Mouse (Mus musculus): ENCODE data around the gene Nfya. TPM values are rescaled to one million over a fixed set of nuclear protein-coding genes. Genes with fewer than 3 reads are reported as not detected.
A peak's percentile ranks its signal among the peaks of the same experiment; 100 is the strongest.

Nfya gene
- total and polyA plus RNA-seq, 3 experiments, result 14.7 to 33.1 (median 21.2) TPM

DNA sequence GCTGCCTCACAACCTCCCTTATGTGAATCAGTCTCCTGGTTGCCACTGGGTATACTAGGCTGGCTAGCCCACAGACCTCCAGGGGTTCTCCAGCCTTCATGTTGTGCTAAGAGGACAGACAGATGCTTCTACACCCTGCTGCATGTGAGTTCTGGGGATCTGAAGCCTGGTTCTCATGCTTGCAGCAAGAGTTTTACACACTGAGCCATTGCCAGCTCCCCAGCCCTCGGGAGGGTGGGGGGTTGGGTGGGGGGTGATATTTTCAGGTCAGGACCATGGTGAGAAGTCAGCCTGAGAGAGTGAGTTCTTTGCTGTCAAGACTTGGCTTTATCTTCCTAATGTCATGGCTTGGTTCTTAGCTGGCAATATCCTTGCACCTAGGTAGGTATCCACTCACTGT lies 9.1 kb upstream of the Nfya start:
- 67% methylated on average over 1 of the region's 1 CpGs for WGBS
- H3K4me1 ChIP-seq (ENCODE audit: control insufficient read depth, insufficient read depth, low read length), result peaks cover 2% of the 10 kb centered on the region
- intact Hi-C loops (cut with DNase I), result loop anchor here (5.0 kb wide), 1 partner anchor 34 kb away; the partner anchor contains the start of genes Tspo2 and Unc5cl

GRCm38 (mm10) chr17:48418174-48418573 lies 8.5 kb upstream of the Nfya start:
- peak in 1 of 2 experiments; percentile 33 for DNase-seq
- TF ChIP-seq POLR2A (IDR thresholded peaks at IDR 0.05; ENCODE audit: insufficient read depth, low read depth, low read length) (no peak), CTCF (IDR thresholded peaks at IDR 0.05) (no peak), EP300 (IDR thresholded peaks at IDR 0.05; ENCODE audit: insufficient read depth, low read depth, low read length) (no peak)
- peaks cover 2% of the 10 kb centered on the region for H3K4me1 ChIP-seq (ENCODE audit: control insufficient read depth, insufficient read depth, low read length)
- H3K4me3 ChIP-seq, result no peak overlapping the region
- H3K27ac ChIP-seq, result peak overlapping the region; percentile 21; the same call in 1 of the 2 replicates
- H3K79me2 ChIP-seq (replicated peaks; ENCODE audit: control insufficient read depth, insufficient read depth, low read length), result no peaks in the 10 kb centered on the region
- intact Hi-C loops (cut with DNase I), result loop anchor here (5.0 kb wide), 1 partner anchor 34 kb away; the partner anchor contains the start of genes Tspo2 and Unc5cl
- H3K36me3 ChIP-seq (ENCODE audit: control insufficient read depth, insufficient read depth, low read length), result no peaks in the 10 kb centered on the region
- H3K27me3 ChIP-seq (ENCODE audit: control insufficient read depth, insufficient read depth, low read length), result no peaks in the 10 kb centered on the region
- WGBS, result 23% methylated on average over 7 of the region's 7 CpGs
- H3K9ac ChIP-seq (ENCODE audit: low read depth, low read length), result no peak overlapping the region

More for the DNA sequence above, 9.1 kb upstream of the Nfya start:
- Histone ChIP-seq H3K27ac (peak overlapping the region; percentile 21; the same call in 1 of the 2 replicates), H3K79me2 (replicated peaks; ENCODE audit: control insufficient read depth, insufficient read depth, low read length) (no peaks in the 10 kb centered on the region), H3K27me3 (ENCODE audit: control insufficient read depth, insufficient read depth, low read length) (no peaks in the 10 kb centered on the region), H3K4me3 (no peak overlapping the region), H3K9ac (ENCODE audit: low read depth, low read length) (no peak overlapping the region), H3K36me3 (ENCODE audit: control insufficient read depth, insufficient read depth, low read length) (no peaks in the 10 kb centered on the region)
- TF ChIP-seq EP300 (IDR thresholded peaks at IDR 0.05; ENCODE audit: insufficient read depth, low read depth, low read length) (no peak), POLR2A (IDR thresholded peaks at IDR 0.05; ENCODE audit: insufficient read depth, low read depth, low read length) (no peak), CTCF (IDR thresholded peaks at IDR 0.05) (no peak)
- no peak for DNase-seq

GRCm38 (mm10) chr17:48417521-48417920 lies 7.8 kb upstream of the Nfya start:
- Histone ChIP-seq H3K36me3 (ENCODE audit: control insufficient read depth, insufficient read depth, low read length) (no peaks in the 10 kb centered on the region), H3K9ac (ENCODE audit: low read depth, low read length) (no peak overlapping the region)

GRCm38 (mm10) chr17:48416425-48417195 lies 6.9 kb upstream of the Nfya start:
- intact Hi-C loops (cut with DNase I), result loop anchor here (1.0 to 5.0 kb wide), 4 partner anchors 21 to 186 kb away; partner anchors contain the start of genes Tspo2 and Unc5cl
- 58% methylated on average over 14 of the region's 14 CpGs for WGBS
- Histone ChIP-seq H3K4me3 (no peak overlapping the region), H3K9ac (ENCODE audit: low read depth, low read length) (no peak overlapping the region), H3K79me2 (replicated peaks; ENCODE audit: control insufficient read depth, insufficient read depth, low read length) (no peaks in the 10 kb centered on the region), H3K4me1 (ENCODE audit: control insufficient read depth, insufficient read depth, low read length) (peaks cover 2% of the 10 kb centered on the region; the same call in 1 of the 2 replicates), H3K27ac (no peak overlapping the region; the same call in 1 of the 2 replicates), H3K36me3 (ENCODE audit: control insufficient read depth, insufficient read depth, low read length) (peaks cover 4% of the 10 kb centered on the region; the same call in 1 of the 2 replicates), H3K27me3 (ENCODE audit: control insufficient read depth, insufficient read depth, low read length) (no peaks in the 10 kb centered on the region)
- DNase-seq, result peak; percentile 53 to 70
- TF ChIP-seq CTCF (IDR thresholded peaks at IDR 0.05) (peak; percentile 85), POLR2A (IDR thresholded peaks at IDR 0.05; ENCODE audit: insufficient read depth, low read depth, low read length) (no peak), EP300 (IDR thresholded peaks at IDR 0.05; ENCODE audit: insufficient read depth, low read depth, low read length) (0 out of 2 replicates have a peak, but pooled peaks have one; percentile 15)

More at GRCm38 (mm10) chr17:48417521-48417920, 7.8 kb upstream of the Nfya start:
- 69% methylated on average over 6 of the region's 6 CpGs for WGBS
- Histone ChIP-seq H3K79me2 (replicated peaks; ENCODE audit: control insufficient read depth, insufficient read depth, low read length) (no peaks in the 10 kb centered on the region), H3K27me3 (ENCODE audit: control insufficient read depth, insufficient read depth, low read length) (no peaks in the 10 kb centered on the region), H3K4me1 (ENCODE audit: control insufficient read depth, insufficient read depth, low read length) (peaks cover 2% of the 10 kb centered on the region; the same call in 1 of the 2 replicates), H3K27ac (no peak overlapping the region), H3K4me3 (no peak overlapping the region)
- intact Hi-C loops (cut with DNase I), result loop anchor here (1.0 to 5.0 kb wide), 3 partner anchors 35 to 185 kb away; partner anchors contain the start of genes Tspo2 and Unc5cl
- no peak for DNase-seq
- TF ChIP-seq POLR2A (IDR thresholded peaks at IDR 0.05; ENCODE audit: insufficient read depth, low read depth, low read length) (no peak), CTCF (IDR thresholded peaks at IDR 0.05) (no peak), EP300 (IDR thresholded peaks at IDR 0.05; ENCODE audit: insufficient read depth, low read depth, low read length) (no peak)

DNA sequence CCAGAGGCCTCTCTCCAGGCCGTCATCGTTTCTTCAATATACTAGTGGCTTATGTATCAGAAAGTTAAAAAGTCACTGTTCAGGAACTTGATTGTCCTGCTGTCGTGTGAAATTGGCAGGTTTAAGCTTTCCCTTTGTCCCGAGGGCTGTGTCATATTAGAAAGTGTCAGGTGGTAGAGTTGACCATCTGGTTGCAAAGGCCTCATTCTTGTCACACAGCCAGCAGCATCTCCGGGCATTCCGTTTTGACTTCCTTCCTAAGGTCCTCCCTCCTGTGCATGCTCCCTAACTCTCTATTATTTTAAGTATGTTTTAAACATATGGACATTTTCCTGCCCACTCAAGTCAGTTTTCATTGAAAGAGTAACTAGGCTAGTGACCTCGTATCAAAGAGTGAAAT lies 6.3 kb upstream of the Nfya start:
- intact Hi-C loops (cut with DNase I), result loop anchor here (1.0 to 5.0 kb wide), 3 partner anchors 21 to 51 kb away; partner anchors contain the start of genes Tspo2 and Unc5cl
- Histone ChIP-seq H3K4me3 (no peak overlapping the region), H3K27me3 (ENCODE audit: control insufficient read depth, insufficient read depth, low read length) (no peaks in the 10 kb centered on the region), H3K4me1 (ENCODE audit: control insufficient read depth, insufficient read depth, low read length) (peaks cover 4% of the 10 kb centered on the region; the same call in 1 of the 2 replicates), H3K79me2 (replicated peaks; ENCODE audit: control insufficient read depth, insufficient read depth, low read length) (no peaks in the 10 kb centered on the region), H3K9ac (ENCODE audit: low read depth, low read length) (no peak overlapping the region), H3K36me3 (ENCODE audit: control insufficient read depth, insufficient read depth, low read length) (peaks cover 6% of the 10 kb centered on the region), H3K27ac (no peak overlapping the region; the same call in 1 of the 2 replicates)
- 24% methylated on average over 7 of the region's 7 CpGs for WGBS
- TF ChIP-seq POLR2A (IDR thresholded peaks at IDR 0.05; ENCODE audit: insufficient read depth, low read depth, low read length), result no peak
- no peak for TF ChIP-seq EP300 (IDR thresholded peaks at IDR 0.05; ENCODE audit: insufficient read depth, low read depth, low read length)
- no peak for TF ChIP-seq CTCF (IDR thresholded peaks at IDR 0.05)
- no peak for DNase-seq
